10 mouse cellular contexts compared by ENCODE assay signal in the genomic region with DNA sequence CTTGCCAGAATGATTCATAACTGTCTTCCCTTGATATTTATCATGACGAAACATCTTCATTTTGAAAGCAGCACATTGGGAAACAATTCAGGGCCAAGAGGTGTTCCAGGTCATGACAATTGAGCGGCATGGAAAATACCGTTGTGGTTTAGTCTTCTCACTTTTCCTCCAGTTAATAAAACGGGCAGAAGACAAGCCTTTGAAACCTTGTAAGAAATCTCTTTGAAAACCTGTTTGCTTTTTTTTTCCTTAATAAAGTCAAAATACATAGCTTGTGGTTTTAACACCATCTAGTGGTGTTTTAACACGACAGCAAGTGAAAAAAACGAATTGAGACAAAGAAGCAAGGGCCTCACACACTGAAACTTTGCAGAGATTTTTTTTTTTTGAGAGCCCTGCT.
DNase-seq lines count a peak whose midpoint lies in the region; ATAC-seq and TF ChIP-seq lines count a peak whose summit lies in the region.
"Had no signal": no experiment of that assay in that cellular context is flagged by ENCODE, and none has a peak within 500 bp of the region (broad histone marks: within the 10 kb centered on the region; RNA-seq: fewer than 3 reads in every experiment).

No protein-coding gene starts in this region.

- no peaks in the 10 kb centered on the region for H3K4me1 ChIP-seq in forebrain, embryonic 13.5 days
- no peaks in the 10 kb centered on the region for H3K4me1 ChIP-seq in forebrain, embryonic 12.5 days
- H3K4me1 ChIP-seq in lung, postnatal 0 days (ENCODE audit: insufficient read depth, low read depth, low read length), result no peaks in the 10 kb centered on the region
- no peaks in the 10 kb centered on the region for H3K4me1 ChIP-seq in embryonic facial prominence, embryonic 14.5 days (ENCODE audit: control insufficient read depth, insufficient read depth, low read length)

- no peaks in the 10 kb centered on the region for H3K36me3 ChIP-seq in forebrain, embryonic 13.5 days (ENCODE audit: poor library complexity, severe bottlenecking)
- no peaks in the 10 kb centered on the region for H3K36me3 ChIP-seq in forebrain, embryonic 12.5 days (replicated peaks)
- H3K36me3 ChIP-seq in lung, postnatal 0 days (ENCODE audit: insufficient read depth, low read length), result no peaks in the 10 kb centered on the region
- no peaks in the 10 kb centered on the region for H3K36me3 ChIP-seq in embryonic facial prominence, embryonic 14.5 days (ENCODE audit: control insufficient read depth, insufficient read depth, low read length)

- no peak for TF ChIP-seq EP300 in lung, postnatal 0 days (IDR thresholded peaks at IDR 0.05)

- no peak overlapping the region for H3K9ac ChIP-seq in forebrain, embryonic 13.5 days
- no peak overlapping the region for H3K9ac ChIP-seq in forebrain, embryonic 12.5 days
- H3K9ac ChIP-seq in lung, postnatal 0 days (replicated peaks; ENCODE audit: low read depth), result no peak overlapping the region
- no peak overlapping the region for H3K9ac ChIP-seq in embryonic facial prominence, embryonic 14.5 days (ENCODE audit: low read depth, low read length)

- H3K9me3 ChIP-seq in forebrain, embryonic 13.5 days (replicated peaks), result no peaks in the 10 kb centered on the region
- H3K9me3 ChIP-seq in forebrain, embryonic 12.5 days, result no peaks in the 10 kb centered on the region
- H3K9me3 ChIP-seq in lung, postnatal 0 days (ENCODE audit: low read length), result no peaks in the 10 kb centered on the region
- no peaks in the 10 kb centered on the region for H3K9me3 ChIP-seq in embryonic facial prominence, embryonic 14.5 days (ENCODE audit: control insufficient read depth, low read length)

- TF ChIP-seq CTCF in lung, postnatal 0 days (IDR thresholded peaks at IDR 0.05), result peak; percentile 22; the same call in 1 of the 2 replicates

- H3K4me2 ChIP-seq in forebrain, embryonic 13.5 days, result no peak overlapping the region; the same call in 1 of the 2 replicates
- no peak overlapping the region for H3K4me2 ChIP-seq in forebrain, embryonic 12.5 days
- H3K4me2 ChIP-seq in lung, postnatal 0 days (replicated peaks; ENCODE audit: low read depth, low read length), result no peak overlapping the region
- H3K4me2 ChIP-seq in embryonic facial prominence, embryonic 14.5 days (ENCODE audit: low read depth, low read length), result peak overlapping the region; percentile 36

- ATAC-seq in forebrain, embryonic 13.5 days, result 0 out of 2 replicates have a peak, but pooled peaks have one; percentile 30
- no peak for ATAC-seq in forebrain, embryonic 12.5 days (ENCODE audit: low FRiP score)
- no peak for ATAC-seq in lung, postnatal 0 days
- ATAC-seq in embryonic facial prominence, embryonic 14.5 days (ENCODE audit: low read depth), result no peak
- no peak for ATAC-seq in CD4-positive, CD25-positive, alpha-beta regulatory T cell, adult 4 months

- no peak overlapping the region for H3K4me3 ChIP-seq in forebrain, embryonic 13.5 days
- no peak overlapping the region for H3K4me3 ChIP-seq in forebrain, embryonic 12.5 days (replicated peaks)
- H3K4me3 ChIP-seq in lung, postnatal 0 days (ENCODE audit: low read depth, low read length), result no peak overlapping the region
- no peak overlapping the region for H3K4me3 ChIP-seq in embryonic facial prominence, embryonic 14.5 days (ENCODE audit: low read depth, low read length)

- no peaks in the 10 kb centered on the region for H3K27me3 ChIP-seq in forebrain, embryonic 13.5 days
- no peaks in the 10 kb centered on the region for H3K27me3 ChIP-seq in forebrain, embryonic 12.5 days
- H3K27me3 ChIP-seq in lung, postnatal 0 days (replicated peaks; ENCODE audit: insufficient read depth, low read length), result no peaks in the 10 kb centered on the region
- no peaks in the 10 kb centered on the region for H3K27me3 ChIP-seq in embryonic facial prominence, embryonic 14.5 days (replicated peaks; ENCODE audit: control insufficient read depth, insufficient read depth, low read length)

- intact Hi-C loops in heart, postnatal 36 days (cut with DNase I), result no loop called here

- WGBS in forebrain, embryonic 13.5 days, result 22% methylated on average over 6 of the region's 6 CpGs
- 31% methylated on average over 6 of the region's 6 CpGs for WGBS in forebrain, embryonic 12.5 days
- 26% methylated on average over 6 of the region's 6 CpGs for WGBS in lung, postnatal 0 days
- WGBS in embryonic facial prominence, embryonic 14.5 days, result 22% methylated on average over 6 of the region's 6 CpGs

- H3K27ac ChIP-seq in forebrain, embryonic 13.5 days, result no peak overlapping the region
- no peak overlapping the region for H3K27ac ChIP-seq in forebrain, embryonic 12.5 days
- no peak overlapping the region for H3K27ac ChIP-seq in lung, postnatal 0 days (ENCODE audit: low read length)
- no peak overlapping the region for H3K27ac ChIP-seq in embryonic facial prominence, embryonic 14.5 days (replicated peaks; ENCODE audit: low read depth, low read length)

- DNase-seq in lung, postnatal 0 days (ENCODE audit: low spot score), result peak; percentile 18
- no peak for DNase-seq in lung, postnatal 10 days
- DNase-seq in embryonic facial prominence, embryonic 14.5 days (ENCODE audit: low spot score), result peak; percentile 43
- peak; percentile 59 for DNase-seq in retina, embryonic 14.5 days (ENCODE audit: low spot score)
- DNase-seq in heart, postnatal 36 days, result no peak
- DNase-seq: gastrocnemius, postnatal 10 days; liver had no signal

Comparison
In these comparisons a context has a peak if more than half of its experiments do, and no peak if none do; other contexts are left out.
1. DNase-seq: peak in lung, postnatal 0 days (single experiment), embryonic facial prominence, embryonic 14.5 days (single experiment) and retina, embryonic 14.5 days (single experiment); none in lung, postnatal 10 days (single experiment) and heart, postnatal 36 days (0 of 2).